1 mouse cellular context compared by ENCODE assay signal in the genomic region with DNA sequence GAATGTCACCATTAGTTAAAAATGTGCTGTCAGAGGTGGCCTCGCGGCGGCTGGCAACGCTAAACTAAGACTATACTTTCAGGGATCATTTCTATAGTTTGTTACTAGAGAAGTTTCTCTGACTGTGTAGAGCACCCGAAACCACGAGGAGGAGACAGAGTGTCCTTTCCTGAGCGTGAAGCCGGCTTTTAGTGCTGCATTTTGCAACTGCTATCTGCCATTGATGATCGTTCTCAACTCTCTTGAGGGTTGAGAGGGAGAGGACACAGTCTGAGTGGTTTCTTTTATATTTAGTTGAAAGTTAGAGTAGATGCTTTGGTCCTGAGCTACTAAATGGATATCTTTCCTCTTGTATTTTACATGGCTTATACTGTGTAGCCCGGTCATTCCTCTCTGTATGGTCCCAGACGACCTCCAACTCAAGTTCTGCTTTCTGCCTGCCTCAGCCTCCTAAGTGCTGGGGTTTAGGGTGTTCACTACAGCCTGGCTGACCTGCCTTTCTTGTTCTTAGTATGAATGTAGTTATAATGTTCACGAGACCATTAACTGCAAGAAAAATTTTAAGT.
TF ChIP-seq lines count a peak whose summit lies in the region.

No protein-coding gene starts in this region.

TF ChIP-seq in CH12.LX, 34 proteins besides CTCF, POLR2A, EP300 and RAD21:
- peak; percentile 98 for TF ChIP-seq RCOR1 (conservative IDR thresholded peaks at IDR 0.05; ENCODE audit: low read depth, low read length)
- peak; percentile 47; the same call in 1 of the 2 replicates for TF ChIP-seq ZC3H11A (IDR thresholded peaks at IDR 0.05; ENCODE audit: low read depth, low read length)
- TF ChIP-seq SIN3A (IDR thresholded peaks at IDR 0.05; ENCODE audit: low read length): peak; percentile 59
- TF ChIP-seq BHLHE40 (IDR thresholded peaks at IDR 0.05; ENCODE audit: low read depth, low read length): peak; percentile 94
- peak; percentile 100 for TF ChIP-seq POLR2AphosphoS2 (IDR thresholded peaks at IDR 0.05; ENCODE audit: low read depth, low read length)
- peak; percentile 60; the same call in 1 of the 2 replicates for TF ChIP-seq NRF1 (IDR thresholded peaks at IDR 0.05; ENCODE audit: low read depth, low read length)
- peak; percentile 60; the same call in 1 of the 2 replicates for TF ChIP-seq JUN (IDR thresholded peaks at IDR 0.05; ENCODE audit: insufficient read depth, low read depth, low read length)
- TF ChIP-seq MAFK (IDR thresholded peaks at IDR 0.05; ENCODE audit: insufficient replicate concordance, low read length): peak; percentile 84
- TF ChIP-seq SMC3 (IDR thresholded peaks at IDR 0.05; ENCODE audit: low read depth, low read length): peak; percentile 19; the same call in 1 of the 2 replicates
- peak; percentile 96 for TF ChIP-seq IRF4 (IDR thresholded peaks at IDR 0.05; ENCODE audit: low read depth, low read length)
- peak; percentile 98 for TF ChIP-seq TBP (conservative IDR thresholded peaks at IDR 0.05; ENCODE audit: low read depth, low read length)
- no peak for TF ChIP-seq ELF1 (IDR thresholded peaks at IDR 0.05; ENCODE audit: low read depth, low read length)
- peak; percentile 35; the same call in 1 of the 2 replicates for TF ChIP-seq MAX (IDR thresholded peaks at IDR 0.05; ENCODE audit: low read length)
- TF ChIP-seq MAZ (IDR thresholded peaks at IDR 0.05; ENCODE audit: low read depth, low read length): peak; percentile 83; the same call in 1 of the 2 replicates
- no peak; the same call in 1 of the 2 replicates for TF ChIP-seq USF1 (IDR thresholded peaks at IDR 0.05; ENCODE audit: low read depth, low read length)
- peak; percentile 39; the same call in 1 of the 2 replicates for TF ChIP-seq GABPA (IDR thresholded peaks at IDR 0.05; ENCODE audit: insufficient replicate concordance, low read depth, low read length)
- TF ChIP-seq MYC (IDR thresholded peaks at IDR 0.05; ENCODE audit: low read depth, low read length): peak; percentile 82
- TF ChIP-seq ETS1 (conservative IDR thresholded peaks at IDR 0.05; ENCODE audit: low read depth, low read length): peak; percentile 98
- TF ChIP-seq ZNF384 (IDR thresholded peaks at IDR 0.05; ENCODE audit: low read depth, low read length): 0 out of 2 replicates have a peak, but pooled peaks have one; percentile 60
- peak; percentile 100 for TF ChIP-seq NELFE (IDR thresholded peaks at IDR 0.05; ENCODE audit: low read depth, low read length)
- peak; percentile 77; the same call in 1 of the 2 replicates for TF ChIP-seq KAT2A (IDR thresholded peaks at IDR 0.05; ENCODE audit: insufficient replicate concordance, low read length)
- peak; percentile 80 for TF ChIP-seq HCFC1 (IDR thresholded peaks at IDR 0.05; ENCODE audit: low read depth, low read length)
- 0 out of 2 replicates have a peak, but pooled peaks have one; percentile 49 for TF ChIP-seq E2F4 (IDR thresholded peaks at IDR 0.05; ENCODE audit: insufficient replicate concordance, low read depth, low read length)
- TF ChIP-seq ZKSCAN1 (IDR thresholded peaks at IDR 0.05; ENCODE audit: borderline replicate concordance, low read depth, low read length): no peak
- TF ChIP-seq TCF12 (IDR thresholded peaks at IDR 0.05; ENCODE audit: low read depth, low read length): peak; percentile 64
- peak; percentile 100 for TF ChIP-seq ZMIZ1 (IDR thresholded peaks at IDR 0.05; ENCODE audit: low read depth, low read length)
- TF ChIP-seq MXI1 (IDR thresholded peaks at IDR 0.05; ENCODE audit: low read depth, low read length): no peak; the same call in 1 of the 2 replicates
- peak; percentile 91 for TF ChIP-seq CHD2 (IDR thresholded peaks at IDR 0.05; ENCODE audit: low read length)
- no peak for TF ChIP-seq CHD1 (IDR thresholded peaks at IDR 0.05; ENCODE audit: low read depth, low read length)
- peak; percentile 88; the same call in 1 of the 2 replicates for TF ChIP-seq UBTF (IDR thresholded peaks at IDR 0.05; ENCODE audit: low read depth, low read length)
- peak; percentile 90; the same call in 1 of the 2 replicates for TF ChIP-seq MEF2A (IDR thresholded peaks at IDR 0.05; ENCODE audit: borderline replicate concordance, low read depth, low read length)
- peak; percentile 83; the same call in 1 of the 2 replicates for TF ChIP-seq JUND (conservative IDR thresholded peaks at IDR 0.05; ENCODE audit: low read depth, low read length)
- TF ChIP-seq USF2 (conservative IDR thresholded peaks at IDR 0.05; ENCODE audit: low read depth, low read length): 0 out of 2 replicates have a peak, but pooled peaks have one; percentile 18
- TF ChIP-seq PAX5 (IDR thresholded peaks at IDR 0.05; ENCODE audit: low read length): no peak
